Mouse (Mus musculus): ENCODE data around the gene 1700020A23Rik. TPM values are rescaled to one million over a fixed set of nuclear protein-coding genes. Genes with fewer than 3 reads are reported as not detected.

1700020A23Rik gene
- polyA plus RNA-seq, 1 experiment, result not detected

DNA sequence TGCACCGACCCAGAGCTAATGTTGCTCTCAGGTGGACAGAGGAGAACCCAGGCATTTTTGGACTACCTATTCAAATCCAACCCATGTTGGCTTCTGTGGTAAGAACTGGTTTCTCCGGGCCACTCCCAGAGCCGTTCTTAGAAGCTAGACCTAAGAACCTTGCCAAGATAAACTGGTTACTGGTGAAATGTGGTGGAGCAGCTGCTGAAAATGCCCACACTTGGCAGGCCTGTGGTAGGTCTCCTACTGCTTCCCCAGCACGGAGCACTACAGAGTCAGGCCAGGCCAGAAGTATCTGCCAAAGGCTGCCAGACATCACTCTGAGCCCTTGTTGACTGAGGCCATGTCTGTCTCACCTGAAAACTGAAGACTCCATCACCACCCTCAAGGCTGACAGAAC, 30.1 kb upstream of the 1700020A23Rik start:
- Histone ChIP-seq H3K27me3 (ENCODE audit: control insufficient read depth, insufficient read depth, low read length) (no peaks in the 10 kb centered on the region), H3K36me3 (ENCODE audit: control insufficient read depth, insufficient read depth, low read length) (no peaks in the 10 kb centered on the region), H3K4me3 (ENCODE audit: low read depth, low read length) (no peak overlapping the region), H3K4me1 (ENCODE audit: control insufficient read depth, insufficient read depth, insufficient read length, low read length) (no peaks in the 10 kb centered on the region), H3K27ac (ENCODE audit: insufficient read depth, low read depth, low read length) (no peak overlapping the region)
- TF ChIP-seq CTCF (IDR thresholded peaks at IDR 0.05; ENCODE audit: extremely low read depth, insufficient read length, insufficient replicate concordance, low read depth, low read length), result no peak
- WGBS, result 68% methylated on average over 4 of the region's 4 CpGs

- Histone ChIP-seq H3K27ac (ENCODE audit: insufficient read depth, low read depth, low read length) (no peak overlapping the region), H3K4me1 (ENCODE audit: control insufficient read depth, insufficient read depth, insufficient read length, low read length) (no peaks in the 10 kb centered on the region), H3K4me3 (ENCODE audit: low read depth, low read length) (no peak overlapping the region), H3K27me3 (ENCODE audit: control insufficient read depth, insufficient read depth, low read length) (0 out of 2 replicates have a peak, but pooled peaks cover 2% of the 10 kb centered on the region), H3K36me3 (ENCODE audit: control insufficient read depth, insufficient read depth, low read length) (no peaks in the 10 kb centered on the region)
- 51% methylated on average over 3 of the region's 3 CpGs for WGBS
- TF ChIP-seq CTCF (IDR thresholded peaks at IDR 0.05; ENCODE audit: extremely low read depth, insufficient read length, insufficient replicate concordance, low read depth, low read length) (no peak), POLR2A (IDR thresholded peaks at IDR 0.05; ENCODE audit: low read depth, low read length) (no peak)
Measured at GRCm38 (mm10) chr2:130383205-130383604, 21.9 kb upstream of the 1700020A23Rik start.

DNA sequence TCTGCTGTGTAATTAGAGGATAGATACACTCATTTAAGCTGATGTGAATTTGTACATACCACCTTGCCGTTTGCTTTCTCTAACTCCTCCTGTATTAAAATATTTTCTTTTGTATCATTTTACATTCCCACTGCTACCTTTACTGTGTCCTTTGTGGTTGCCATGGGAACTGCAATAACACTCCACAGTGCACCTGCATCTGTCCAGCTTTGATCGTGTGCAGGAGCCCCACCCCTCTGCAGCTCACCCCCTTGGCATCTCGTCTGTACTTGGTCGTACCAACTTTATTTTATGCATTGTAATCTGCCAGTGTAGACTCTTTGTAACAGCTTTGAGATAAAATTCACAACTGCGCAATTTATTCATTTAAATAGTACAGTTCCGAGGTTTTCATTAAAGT, 21.2 kb upstream of the 1700020A23Rik start:
- WGBS, result 41% methylated on average over 6 of the region's 6 CpGs
- no peak for TF ChIP-seq CTCF (IDR thresholded peaks at IDR 0.05; ENCODE audit: extremely low read depth, insufficient read length, insufficient replicate concordance, low read depth, low read length)
- no peak for TF ChIP-seq POLR2A (IDR thresholded peaks at IDR 0.05; ENCODE audit: low read depth, low read length)

DNA sequence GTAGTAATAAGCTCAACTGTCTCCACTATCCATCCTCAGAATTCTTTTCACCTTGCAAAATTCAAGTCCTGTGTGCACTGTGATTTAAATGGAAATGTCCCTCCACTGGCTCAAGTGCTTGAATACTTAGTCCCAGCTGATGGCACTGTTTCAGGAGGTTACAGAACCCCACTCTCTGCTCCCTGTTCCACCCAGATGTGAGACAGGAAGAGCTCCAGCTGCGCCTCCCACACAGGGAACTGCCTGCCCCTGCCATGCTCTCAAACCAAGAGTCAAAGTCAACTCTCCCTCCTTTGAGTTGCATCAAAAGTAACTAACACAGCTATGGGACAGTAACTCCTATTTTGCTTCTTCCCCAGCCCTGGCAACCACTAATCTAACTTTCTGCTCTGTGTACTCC, 18.8 kb upstream of the 1700020A23Rik start:
- Histone ChIP-seq H3K4me1 (ENCODE audit: control insufficient read depth, insufficient read depth, insufficient read length, low read length) (no peaks in the 10 kb centered on the region), H3K27me3 (ENCODE audit: control insufficient read depth, insufficient read depth, low read length) (0 out of 2 replicates have a peak, but pooled peaks cover under 1% of the 10 kb centered on the region), H3K36me3 (ENCODE audit: control insufficient read depth, insufficient read depth, low read length) (no peaks in the 10 kb centered on the region), H3K4me3 (ENCODE audit: low read depth, low read length) (no peak overlapping the region), H3K27ac (ENCODE audit: insufficient read depth, low read depth, low read length) (no peak overlapping the region)
- TF ChIP-seq POLR2A (IDR thresholded peaks at IDR 0.05; ENCODE audit: low read depth, low read length), result no peak
- TF ChIP-seq CTCF (IDR thresholded peaks at IDR 0.05; ENCODE audit: extremely low read depth, insufficient read length, insufficient replicate concordance, low read depth, low read length), result no peak
- 57% methylated on average over 1 of the region's 1 CpGs for WGBS

More for the DNA sequence above, 21.2 kb upstream of the 1700020A23Rik start:
- no peaks in the 10 kb centered on the region for H3K36me3 ChIP-seq (ENCODE audit: control insufficient read depth, insufficient read depth, low read length)
- H3K27me3 ChIP-seq (ENCODE audit: control insufficient read depth, insufficient read depth, low read length), result 0 out of 2 replicates have a peak, but pooled peaks cover 2% of the 10 kb centered on the region
- no peak overlapping the region for H3K4me3 ChIP-seq (ENCODE audit: low read depth, low read length)
- H3K27ac ChIP-seq (ENCODE audit: insufficient read depth, low read depth, low read length), result no peak overlapping the region
- H3K4me1 ChIP-seq (ENCODE audit: control insufficient read depth, insufficient read depth, insufficient read length, low read length), result no peaks in the 10 kb centered on the region

GRCm38 (mm10) chr2:130388796-130389195, 16.3 kb upstream of the 1700020A23Rik start:
- H3K36me3 ChIP-seq (ENCODE audit: control insufficient read depth, insufficient read depth, low read length), result no peaks in the 10 kb centered on the region

GRCm38 (mm10) chr2:130390993-130391625, 13.9 kb upstream of the 1700020A23Rik start:
- H3K27me3 ChIP-seq (ENCODE audit: control insufficient read depth, insufficient read depth, low read length), result no peaks in the 10 kb centered on the region
- WGBS, result 59% methylated on average over 11 of the region's 11 CpGs
- H3K27ac ChIP-seq (ENCODE audit: insufficient read depth, low read depth, low read length), result no peak overlapping the region
- H3K36me3 ChIP-seq (ENCODE audit: control insufficient read depth, insufficient read depth, low read length), result no peaks in the 10 kb centered on the region
- no peaks in the 10 kb centered on the region for H3K4me1 ChIP-seq (ENCODE audit: control insufficient read depth, insufficient read depth, insufficient read length, low read length)
- TF ChIP-seq CTCF (IDR thresholded peaks at IDR 0.05; ENCODE audit: extremely low read depth, insufficient read length, insufficient replicate concordance, low read depth, low read length) (no peak), POLR2A (IDR thresholded peaks at IDR 0.05; ENCODE audit: low read depth, low read length) (no peak)
- no peak overlapping the region for H3K4me3 ChIP-seq (ENCODE audit: low read depth, low read length)

More at GRCm38 (mm10) chr2:130388796-130389195, 16.3 kb upstream of the 1700020A23Rik start:
- TF ChIP-seq CTCF (IDR thresholded peaks at IDR 0.05; ENCODE audit: extremely low read depth, insufficient read length, insufficient replicate concordance, low read depth, low read length), result no peak
- no peak for TF ChIP-seq POLR2A (IDR thresholded peaks at IDR 0.05; ENCODE audit: low read depth, low read length)
- 81% methylated on average over 2 of the region's 2 CpGs for WGBS
- Histone ChIP-seq H3K4me1 (ENCODE audit: control insufficient read depth, insufficient read depth, insufficient read length, low read length) (no peaks in the 10 kb centered on the region), H3K27ac (ENCODE audit: insufficient read depth, low read depth, low read length) (no peak overlapping the region), H3K4me3 (ENCODE audit: low read depth, low read length) (no peak overlapping the region), H3K27me3 (ENCODE audit: control insufficient read depth, insufficient read depth, low read length) (no peaks in the 10 kb centered on the region)

GRCm38 (mm10) chr2:130392836-130393235, 12.2 kb upstream of the 1700020A23Rik start:
- Histone ChIP-seq H3K36me3 (ENCODE audit: control insufficient read depth, insufficient read depth, low read length) (no peaks in the 10 kb centered on the region), H3K4me3 (ENCODE audit: low read depth, low read length) (no peak overlapping the region), H3K4me1 (ENCODE audit: control insufficient read depth, insufficient read depth, insufficient read length, low read length) (no peaks in the 10 kb centered on the region), H3K27me3 (ENCODE audit: control insufficient read depth, insufficient read depth, low read length) (peaks cover 14% of the 10 kb centered on the region), H3K27ac (ENCODE audit: insufficient read depth, low read depth, low read length) (no peak overlapping the region)
- 79% methylated on average over 3 of the region's 3 CpGs for WGBS
- TF ChIP-seq POLR2A (IDR thresholded peaks at IDR 0.05; ENCODE audit: low read depth, low read length) (no peak), CTCF (IDR thresholded peaks at IDR 0.05; ENCODE audit: extremely low read depth, insufficient read length, insufficient replicate concordance, low read depth, low read length) (no peak)
